Mouse (Mus musculus): ENCODE results near the gene Slc13a1. TPM values are rescaled to one million over a fixed set of nuclear protein-coding genes. Genes with fewer than 3 reads are reported as not detected.

Slc13a1 gene
- polyA plus RNA-seq, 1 experiment from 2014 or later: 0.19 TPM

DNA sequence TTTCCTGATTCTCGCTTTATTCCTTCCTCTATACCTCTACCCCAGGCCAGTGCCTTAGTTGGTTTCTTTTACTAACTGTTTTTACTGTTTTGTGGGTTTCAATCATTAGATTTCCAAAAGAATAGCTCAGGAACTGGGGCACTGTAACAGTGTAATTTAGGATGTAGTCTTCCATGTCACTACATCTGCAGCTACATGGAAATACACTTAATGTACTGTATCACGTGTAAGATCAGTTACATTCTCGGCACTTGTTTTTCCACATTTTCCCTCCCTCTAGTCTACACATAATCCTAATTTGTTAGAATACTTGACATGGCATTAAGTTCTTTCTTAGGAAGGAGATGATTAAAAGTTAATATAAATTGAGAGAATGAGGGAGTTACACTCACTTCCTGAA lies 108.1 kb downstream of the Slc13a1 start:
- 93% methylated on average over 3 of the region's 3 CpGs for WGBS

DNA sequence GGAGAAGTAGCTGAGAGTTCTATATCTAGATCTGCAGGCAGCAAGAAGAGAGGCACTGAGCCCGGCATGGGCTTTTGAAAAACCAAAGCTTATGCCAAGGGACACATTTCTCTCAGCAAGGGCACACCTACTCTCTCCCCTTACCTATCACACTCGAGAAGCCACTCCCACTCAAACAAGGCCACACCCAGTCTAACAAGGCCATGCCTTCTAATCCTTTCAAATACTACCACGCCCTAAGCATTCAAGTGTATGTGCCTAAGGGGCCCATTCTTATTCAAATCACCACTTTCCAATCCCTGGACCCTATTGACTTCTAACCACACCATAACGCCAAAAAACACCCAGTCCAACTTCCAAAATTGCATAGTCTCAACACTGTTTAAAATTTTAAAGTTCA lies 112.8 kb downstream of the Slc13a1 start:
- Histone ChIP-seq H3K4me2 (replicated peaks) (no peak overlapping the region), H3K9me3 (no peaks in the 10 kb centered on the region), H3K4me3 (no peak overlapping the region), H3K36me3 (no peaks in the 10 kb centered on the region), H3K4me1 (no peaks in the 10 kb centered on the region), H3K9ac (replicated peaks) (no peak overlapping the region), H3K27ac (replicated peaks) (no peak overlapping the region), H3K27me3 (no peaks in the 10 kb centered on the region)
- 90% methylated on average over 4 of the region's 4 CpGs for WGBS
- ATAC-seq (ENCODE audit: low FRiP score, low read depth): no peak

More for the DNA sequence above, 108.1 kb downstream of the Slc13a1 start:
- H3K27me3 ChIP-seq: no peaks in the 10 kb centered on the region
- no peaks in the 10 kb centered on the region for H3K36me3 ChIP-seq
- no peak overlapping the region for H3K4me2 ChIP-seq (replicated peaks)
- no peaks in the 10 kb centered on the region for H3K9me3 ChIP-seq
- H3K27ac ChIP-seq (replicated peaks): no peak overlapping the region
- H3K4me3 ChIP-seq: no peak overlapping the region
- no peaks in the 10 kb centered on the region for H3K4me1 ChIP-seq
- ATAC-seq (ENCODE audit: low FRiP score, low read depth): no peak
- no peak overlapping the region for H3K9ac ChIP-seq (replicated peaks)

DNA sequence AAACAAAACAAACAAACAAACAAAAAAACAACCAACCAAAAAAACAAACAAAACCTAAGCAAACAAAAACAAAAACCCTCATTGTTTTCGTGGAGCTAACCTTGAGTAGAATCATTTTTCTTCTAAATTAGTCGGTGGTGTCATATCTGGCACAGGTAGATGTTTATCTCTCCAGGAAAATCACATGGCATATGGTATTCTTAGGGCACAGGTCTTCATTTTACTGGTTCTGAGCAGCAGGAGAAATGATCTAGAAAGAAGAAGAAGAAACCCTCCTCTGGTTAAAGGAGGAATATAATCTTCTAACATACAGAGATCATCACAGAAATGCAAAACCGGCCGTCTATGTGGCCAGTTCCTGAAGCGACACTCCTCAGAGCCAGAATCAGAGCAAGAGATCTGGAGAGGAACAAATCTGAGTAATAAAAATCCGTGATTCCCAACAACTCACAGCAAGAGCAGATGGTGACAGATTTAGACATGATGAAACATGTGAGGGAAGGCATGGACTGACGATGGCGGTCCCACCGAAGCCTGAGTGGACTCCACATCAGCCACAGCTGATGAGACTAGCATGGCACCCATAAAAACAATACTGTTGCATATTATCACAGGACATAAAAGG lies 113.7 kb downstream of the Slc13a1 start:
- WGBS: 92% methylated on average over 9 of the region's 9 CpGs
- no peak overlapping the region for H3K4me3 ChIP-seq
- H3K9me3 ChIP-seq: no peaks in the 10 kb centered on the region
- H3K4me1 ChIP-seq: no peaks in the 10 kb centered on the region
- no peak for ATAC-seq (ENCODE audit: low FRiP score, low read depth)
- no peaks in the 10 kb centered on the region for H3K27me3 ChIP-seq
- H3K36me3 ChIP-seq: no peaks in the 10 kb centered on the region
- no peak overlapping the region for H3K27ac ChIP-seq (replicated peaks)
- H3K4me2 ChIP-seq (replicated peaks): no peak overlapping the region
- H3K9ac ChIP-seq (replicated peaks): no peak overlapping the region

DNA sequence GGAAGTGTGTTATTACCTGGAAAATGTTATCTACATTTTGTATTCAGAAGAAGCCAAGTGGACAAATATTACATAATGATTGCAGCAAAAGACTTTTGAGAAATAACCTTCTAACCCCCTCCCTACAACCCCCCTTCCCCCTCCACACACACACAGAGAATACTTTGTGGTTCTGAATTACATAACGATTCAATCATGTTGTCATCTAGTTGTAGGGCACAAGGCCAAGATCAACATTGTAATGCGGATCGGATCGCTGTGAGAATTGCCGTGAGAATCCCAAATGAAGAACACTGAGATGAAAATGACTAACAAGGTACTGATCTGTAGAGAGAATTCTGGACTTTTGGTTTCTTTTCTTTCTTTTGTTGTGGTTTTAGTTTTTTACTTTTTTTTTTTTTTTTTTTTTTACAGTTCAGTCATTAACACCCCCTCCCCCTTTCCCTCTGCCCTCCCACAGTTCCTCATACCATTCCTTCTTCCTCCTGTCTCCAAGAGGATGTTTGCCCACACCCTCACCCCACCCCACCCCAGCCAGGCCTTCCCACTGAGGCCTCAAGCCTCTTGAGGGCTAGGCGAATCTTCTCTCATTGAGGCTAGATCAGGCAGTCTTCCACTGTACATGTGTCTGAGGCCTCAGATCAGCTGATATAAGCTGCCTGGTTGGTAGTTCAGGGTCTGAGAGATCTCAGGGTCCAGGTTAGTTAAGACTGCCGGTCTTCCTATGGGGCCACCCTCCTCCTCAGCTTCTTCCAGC lies 120.7 kb downstream of the Slc13a1 start:
- ATAC-seq (ENCODE audit: low FRiP score, low read depth): peak; percentile 27; the same call in 1 of the 2 replicates
- Histone ChIP-seq H3K36me3 (no peaks in the 10 kb centered on the region), H3K4me3 (no peak overlapping the region), H3K27me3 (no peaks in the 10 kb centered on the region), H3K27ac (replicated peaks) (no peak overlapping the region), H3K4me1 (0 out of 2 replicates have a peak, but pooled peaks cover 3% of the 10 kb centered on the region), H3K9ac (replicated peaks) (no peak overlapping the region), H3K4me2 (replicated peaks) (no peak overlapping the region), H3K9me3 (no peaks in the 10 kb centered on the region)
- WGBS: 69% methylated on average over 7 of the region's 7 CpGs

DNA sequence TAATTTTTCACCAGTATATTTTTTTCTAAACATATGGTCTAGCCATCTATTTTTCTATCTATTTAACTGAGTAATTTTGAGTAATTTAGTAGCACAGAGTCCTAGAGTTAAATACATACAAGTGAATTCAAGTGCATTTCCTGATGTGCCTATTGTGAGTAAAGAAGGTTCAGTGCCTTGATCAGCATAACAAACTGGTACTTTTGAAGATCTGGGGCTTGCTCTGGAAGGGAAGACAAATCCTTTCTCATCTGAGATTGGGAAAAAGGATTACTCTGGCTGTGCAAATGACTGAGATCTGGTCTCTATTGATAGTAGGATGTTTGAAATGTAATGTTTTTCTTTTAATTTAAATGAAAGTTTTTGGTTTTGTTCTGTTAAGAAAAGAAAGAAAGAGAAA lies 124.4 kb downstream of the Slc13a1 start:
- Histone ChIP-seq H3K9ac (replicated peaks) (no peak overlapping the region), H3K36me3 (no peaks in the 10 kb centered on the region), H3K4me1 (0 out of 2 replicates have a peak, but pooled peaks cover 3% of the 10 kb centered on the region), H3K27ac (replicated peaks) (no peak overlapping the region), H3K27me3 (no peaks in the 10 kb centered on the region), H3K4me3 (no peak overlapping the region), H3K4me2 (replicated peaks) (no peak overlapping the region), H3K9me3 (no peaks in the 10 kb centered on the region)
- no peak for ATAC-seq (ENCODE audit: low FRiP score, low read depth)

Small RNA genes lying within 50 kb of the gene (microRNA-seq; reads per million reads assigned to microRNA genes)
- not detected for gene Gm26386

Other genes starting within 250 kb of the Slc13a1 start
- not detected in 2 replicates for gene Tas2r118, start 198.0 kb downstream of the Slc13a1 start, polyA plus RNA-seq (2016; fragmentation: Nextera tagmentation; extraction: Ambion mirVana)

Measured in midbrain, embryonic 12.5 days (tissue).